Mouse (Mus musculus) MEL (cell line): ENCODE results near the gene Smg6. TPM values are rescaled to one million over a fixed set of nuclear protein-coding genes. Genes with fewer than 3 reads are reported as not detected.

Experiments
- DNase-seq: peaks from one replicate; pipeline ENCODE4 v3.0.0; 2011; ENCODE audit warnings: low read depth, low spot score
- H3K27ac ChIP-seq: 2 replicates; pipeline ENCODE4 v1.5.1; 2012; ENCODE audit warnings: low read depth, mild to moderate bottlenecking, control low read depth, low read length, moderate library complexity; ENCODE audit not compliant: control insufficient read depth
- H3K27me3 ChIP-seq, 2 experiments: fragments of 150-350 bp in 1 of 2; sonication (generic) in 1 of 2; 2 replicates each; pipeline ENCODE4 v1.6.1; 2012; ENCODE audit warnings: low read length in 2 of 2, mild to moderate bottlenecking in 2 of 2, improper control_type of control experiment in 1 of 2, moderate library complexity in 1 of 2; ENCODE audit not compliant: insufficient read depth in 2 of 2, control insufficient read depth in 1 of 2
- H3K36me3 ChIP-seq, 2 experiments: 2 replicates each; pipeline ENCODE4 v1.6.1; 2012 to 2014; ENCODE audit warnings: low read length in 2 of 2, improper control_type of control experiment in 1 of 2, inconsistent platforms in 1 of 2, mild to moderate bottlenecking in 1 of 2; ENCODE audit not compliant: insufficient read depth in 2 of 2, control insufficient read depth in 1 of 2
- H3K4me1 ChIP-seq, 2 experiments: fragments of 150-350 bp in 1 of 2; sonication (generic) in 1 of 2; 2 replicates each; pipeline ENCODE4 v1.6.1; 2012; ENCODE audit warnings: low read length in 2 of 2, improper control_type of control experiment in 1 of 2, mild to moderate bottlenecking in 1 of 2; ENCODE audit not compliant: insufficient read depth in 2 of 2, control insufficient read depth in 1 of 2
- H3K4me3 ChIP-seq, 2 experiments: fragments of 150-350 bp in 1 of 2; sonication (generic) in 1 of 2; 2 replicates each; pipeline ENCODE4 v1.5.1; 2012; ENCODE audit warnings: low read depth in 2 of 2, low read length in 2 of 2, mild to moderate bottlenecking in 2 of 2, moderate library complexity in 2 of 2, control low read depth in 1 of 2, improper control_type of control experiment in 1 of 2; ENCODE audit not compliant: control insufficient read depth in 1 of 2, insufficient read depth in 1 of 2
- H3K79me2 ChIP-seq: 2 replicates; pipeline ENCODE4 v1.6.1; 2012; ENCODE audit warnings: mild to moderate bottlenecking, low read length, moderate library complexity; ENCODE audit not compliant: control insufficient read depth, poor library complexity, insufficient read depth
- H3K9ac ChIP-seq: 2 replicates; pipeline ENCODE4 v1.6.1; 2012; ENCODE audit warnings: low read depth, mild to moderate bottlenecking, control low read depth, low read length, moderate library complexity; ENCODE audit not compliant: control insufficient read depth, poor library complexity, severe bottlenecking
- H3K9me3 ChIP-seq: fragments of 150-350 bp; sonication (generic); replicated peaks from 2 replicates; pipeline ENCODE4 v1.6.1; 2012; ENCODE audit warnings: mild to moderate bottlenecking, low read length, improper control_type of control experiment, moderate library complexity; ENCODE audit not compliant: insufficient read depth
- CTCF ChIP-seq, 3 experiments: IDR thresholded peaks in 2 of 3; conservative IDR thresholded peaks in 1 of 3; 2 replicates each; pipeline ENCODE4 v1.5.1; 2011 to 2012; ENCODE audit warnings: low read length in 3 of 3, low read depth in 2 of 3, mild to moderate bottlenecking in 2 of 3, improper control_type of control experiment in 1 of 3, inconsistent platforms in 1 of 3, mixed read lengths in 1 of 3, moderate library complexity in 1 of 3; ENCODE audit not compliant: control insufficient read depth in 1 of 3, insufficient read depth in 1 of 3, poor library complexity in 1 of 3, severe bottlenecking in 1 of 3
- E2F4 ChIP-seq: IDR thresholded peaks from 2 replicates; pipeline ENCODE4 v1.6.1; 2011; ENCODE audit warnings: low read depth, low read length, improper control_type of control experiment, borderline replicate concordance
- HCFC1 ChIP-seq: IDR thresholded peaks from 2 replicates; pipeline ENCODE4 v1.6.1; 2012; ENCODE audit warnings: low read depth, mild to moderate bottlenecking, inconsistent platforms, low read length, improper control_type of control experiment, moderate library complexity
- MAZ ChIP-seq: IDR thresholded peaks from 2 replicates; pipeline ENCODE4 v1.6.1; 2012; ENCODE audit warnings: low read depth, mild to moderate bottlenecking, inconsistent platforms, low read length, improper control_type of control experiment
- NELFE ChIP-seq: IDR thresholded peaks from 2 replicates; pipeline ENCODE4 v1.6.1; 2011; ENCODE audit warnings: low read depth, low read length, improper control_type of control experiment
- RAD21 ChIP-seq: IDR thresholded peaks from 2 replicates; pipeline ENCODE4 v1.6.1; 2011; ENCODE audit warnings: mild to moderate bottlenecking, low read depth, low read length, improper control_type of control experiment
- TCF12 ChIP-seq: IDR thresholded peaks from 2 replicates; pipeline ENCODE4 v1.6.1; 2014; ENCODE audit warnings: low read depth, mild to moderate bottlenecking, inconsistent platforms, low read length, improper control_type of control experiment, moderate library complexity
- USF1 ChIP-seq: IDR thresholded peaks from 2 replicates; pipeline ENCODE4 v1.6.1; 2014; ENCODE audit warnings: low read depth, mild to moderate bottlenecking, inconsistent platforms, low read length, improper control_type of control experiment, moderate library complexity
- ZNF384 ChIP-seq: IDR thresholded peaks from 2 replicates; pipeline ENCODE4 v1.6.1; 2012; ENCODE audit warnings: low read depth, mild to moderate bottlenecking, inconsistent platforms, low read length, improper control_type of control experiment
- polyA plus RNA-seq, 2 experiments: library from polyadenylated mRNA; stranded (reverse) in 1 of 2; unstranded in 1 of 2; fragments of >175 nt in 1 of 2; fragments of >200 nt in 1 of 2; gene quantifications; 2 replicates each; pipeline versions ENCODE4 v1.2.1 to v1.2.4; 2012; ENCODE audit warnings: low replicate concordance in 2 of 2, low read depth in 1 of 2; ENCODE audit not compliant: insufficient read length in 2 of 2, insufficient read depth in 1 of 2, missing spikeins in 1 of 2
- total RNA-seq: library from RNA; depleted of rRNA; stranded (reverse); fragments of 300-350 nt; gene quantifications from 2 replicates; pipeline ENCODE4 v1.2.3, GENCODE M21; 2012; rRNA removed

Smg6 gene
- total and polyA plus RNA-seq, 3 experiments: 11.6 to 19.0 TPM; not detected in 1

GRCm38 (mm10) chr11:75213372-75214080, 287.9 kb downstream of the Smg6 start:
- no peak for TF ChIP-seq ZNF384
- TF ChIP-seq E2F4: no peak
- TF ChIP-seq TCF12: no peak
- TF ChIP-seq MAZ: no peak
- no peak for TF ChIP-seq CTCF (IDR thresholded peaks at IDR 0.05 in 2 of 3, conservative IDR thresholded peaks at IDR 0.05 in 1 of 3; ENCODE audit: control insufficient read depth in 1 of 3, insufficient read depth in 1 of 3, low read depth in 2 of 3, low read length in 3 of 3, poor library complexity in 1 of 3, severe bottlenecking in 1 of 3)
- TF ChIP-seq NELFE: no peak
- TF ChIP-seq HCFC1: no peak
- TF ChIP-seq USF1: no peak
- no peak for TF ChIP-seq RAD21
- TF ChIP-seq, all 39 proteins: peak for 0
- H3K9ac ChIP-seq: no peak overlapping the region
- H3K36me3 ChIP-seq: no peaks in the 10 kb centered on the region
- no peaks in the 10 kb centered on the region for H3K27me3 ChIP-seq
- H3K79me2 ChIP-seq: no peaks in the 10 kb centered on the region
- no peak overlapping the region for H3K4me3 ChIP-seq
- DNase-seq: no peak
- no peaks in the 10 kb centered on the region for H3K4me1 ChIP-seq
- no peaks in the 10 kb centered on the region for H3K9me3 ChIP-seq
- H3K27ac ChIP-seq: no peak overlapping the region

Other genes starting within 250 kb of the Smg6 start
- gene Pafah1b1, start 201.2 kb upstream of the Smg6 start, total RNA-seq: 65.8 and 67.4 TPM in 2 replicates
- gene Pafah1b1, start 201.2 kb upstream of the Smg6 start, polyA plus RNA-seq: 10 to 100 TPM in 1 of 2 experiments, not detected in 1; 54.5 TPM
- gene Mettl16, start 155.0 kb upstream of the Smg6 start, total RNA-seq: 110 and 116 TPM in 2 replicates
- 10 to 100 TPM in 1 of 2 experiments, not detected in 1; 76.3 TPM for gene Mettl16, start 155.0 kb upstream of the Smg6 start, polyA plus RNA-seq
- 5.8 and 7.7 TPM in 2 replicates for gene Mnt, start 94.9 kb upstream of the Smg6 start, total RNA-seq
- 10 to 100 TPM in 1 of 2 experiments, not detected in 1; 37.3 TPM for gene Mnt, start 94.9 kb upstream of the Smg6 start, polyA plus RNA-seq
- 7.2 and 8.0 TPM in 2 replicates for gene Sgsm2, start 28.8 kb upstream of the Smg6 start, total RNA-seq
- 10 to 100 TPM in 1 of 2 experiments, not detected in 1; 15.1 TPM for gene Sgsm2, start 28.8 kb upstream of the Smg6 start, polyA plus RNA-seq
- 165 and 178 TPM in 2 replicates for gene Tsr1, start 27.8 kb upstream of the Smg6 start, total RNA-seq
- gene Tsr1, start 27.8 kb upstream of the Smg6 start, polyA plus RNA-seq: 100 to 1,000 TPM; 123 to 129 TPM
- 4.1 and 5.2 TPM in 2 replicates for gene Srr, start 125 bp downstream of the Smg6 start, total RNA-seq
- 1 to 10 TPM in 1 of 2 experiments, not detected in 1; 6.8 TPM for gene Srr, start 125 bp downstream of the Smg6 start, polyA plus RNA-seq
- gene Hic1, start 243.7 kb downstream of the Smg6 start, total RNA-seq: 16.7 and 18.8 TPM in 2 replicates
- 10 to 100 TPM in 1 of 2 experiments, not detected in 1; 18.2 TPM for gene Hic1, start 243.7 kb downstream of the Smg6 start, polyA plus RNA-seq